Mouse (Mus musculus): ENCODE results near the gene Myl3. TPM values are rescaled to one million over a fixed set of nuclear protein-coding genes. Genes with fewer than 3 reads are reported as not detected.

Myl3 gene
- total RNA-seq (2023) = under 1 TPM in 1 of 2 experiments, not detected in 1; 0.83 TPM

GRCm38 (mm10) chr9:110741711-110742294 is at the start of gene Myl3:
Gene Myl3 (plus strand): TSS chr9:110741861.

GRCm38 (mm10) chr9:110746961-110747360 is 5.3 kb downstream of the Myl3 start, which contains the start of gene Pth1r:
Gene Pth1r (minus strand): TSS chr9:110747145.

GRCm38 (mm10) chr9:110797866-110798265 is 56.2 kb downstream of the Myl3 start, which contains the start of gene Prss42:
Gene Prss42 (plus strand): TSS chr9:110798166.

GRCm38 (mm10) chr9:110813789-110814188 is 72.1 kb downstream of the Myl3 start, which contains the start of gene Prss44:
Gene Prss44 (plus strand): TSS chr9:110813994.

Other genes with a start within 250 kb of the Myl3 start
- gene Setd2, start 209.3 kb upstream of the Myl3 start, total RNA-seq (2023) = 100 to 1,000 TPM; 220 to 226 TPM
- 1 to 10 TPM; 2.7 to 3.8 TPM for gene Nradd, start 117.4 kb upstream of the Myl3 start, total RNA-seq (2023)
- gene Nbeal2, start 87.7 kb upstream of the Myl3 start, total RNA-seq (2023) = 10 to 100 TPM; 33.5 to 41.6 TPM
- 10 to 100 TPM; 68.8 to 88.5 TPM for gene Ccdc12, start 85.4 kb upstream of the Myl3 start, total RNA-seq (2023)
- gene Pth1r, start 5.3 kb downstream of the Myl3 start, total RNA-seq (2023) = not detected
- not detected for gene Prss42, start 56.3 kb downstream of the Myl3 start, total RNA-seq (2023)
- not detected for gene Prss44, start 72.1 kb downstream of the Myl3 start, total RNA-seq (2023)
- gene Prss43, start 84.8 kb downstream of the Myl3 start, total RNA-seq (2023) = not detected
- not detected for gene Prss45, start 92.7 kb downstream of the Myl3 start, total RNA-seq (2023)
- gene Prss46, start 102.6 kb downstream of the Myl3 start, total RNA-seq (2023) = not detected
- gene Prss50, start 116.1 kb downstream of the Myl3 start, total RNA-seq (2023) = not detected
- 1 to 10 TPM in 1 of 2 experiments, under 1 TPM in 1; 0.68 to 1.1 TPM for gene Als2cl, start 138.0 kb downstream of the Myl3 start, total RNA-seq (2023)
- gene Tmie, start 138.3 kb downstream of the Myl3 start, total RNA-seq (2023) = not detected
- gene Fam240a, start 175.0 kb downstream of the Myl3 start, total RNA-seq (2023) = not detected
- gene Tdgf1, start 204.3 kb downstream of the Myl3 start, total RNA-seq (2023) = not detected
- gene Lrrc2, start 209.7 kb downstream of the Myl3 start, total RNA-seq (2023) = under 1 TPM in 1 of 2 experiments, not detected in 1; 0.38 TPM
- gene Rtp3, start 248.7 kb downstream of the Myl3 start, total RNA-seq (2023) = not detected